Mouse (Mus musculus) forebrain, postnatal 0 days (tissue): ENCODE measurements around the gene Borcs5. TPM values are rescaled to one million over a fixed set of nuclear protein-coding genes. Genes with fewer than 3 reads are reported as not detected.

Source experiments
- ATAC-seq: fragments of 200-750 bp; cut with Nextera tagmentation; 2 replicates; pipeline ENCODE4 v1.8.0; 2017; ENCODE audit warnings: mild to moderate bottlenecking, moderate library complexity
- DNase-seq: peaks from one replicate; pipeline ENCODE4 v3.0.0-alpha.2; 2015
- H3K27ac ChIP-seq: fragments of 300-500 bp; sonication (generic); 2 replicates; pipeline ENCODE4 v1.5.1; 2014; ENCODE audit warnings: low read depth, mild to moderate bottlenecking, antibody characterized with exemption, low read length, moderate library complexity, mixed read lengths
- H3K27me3 ChIP-seq: fragments of 300-500 bp; sonication (generic); 2 replicates; pipeline ENCODE4 v1.6.1; 2014; ENCODE audit warnings: mild to moderate bottlenecking, low read length, mixed read lengths; ENCODE audit not compliant: insufficient read depth
- H3K36me3 ChIP-seq: fragments of 300-500 bp; sonication (generic); 2 replicates; pipeline ENCODE4 v1.6.1; 2014; ENCODE audit warnings: mild to moderate bottlenecking, moderate library complexity; ENCODE audit not compliant: insufficient read depth
- H3K4me1 ChIP-seq: fragments of 300-500 bp; sonication (generic); 2 replicates; pipeline ENCODE4 v1.6.1; 2014; ENCODE audit warnings: antibody characterized with exemption; ENCODE audit not compliant: insufficient read depth
- H3K4me2 ChIP-seq: fragments of 300-500 bp; sonication (generic); 2 replicates; pipeline ENCODE4 v1.6.1; 2014; ENCODE audit warnings: low read depth, mild to moderate bottlenecking, moderate library complexity
- H3K4me3 ChIP-seq: fragments of 300-500 bp; sonication (generic); 2 replicates; pipeline ENCODE4 v1.5.1; 2014; ENCODE audit warnings: low read depth, low read length, mixed read lengths
- H3K9ac ChIP-seq: fragments of 300-500 bp; sonication (generic); 2 replicates; pipeline ENCODE4 v1.6.1; 2014; ENCODE audit warnings: mild to moderate bottlenecking
- H3K9me3 ChIP-seq: fragments of 300-500 bp; sonication (generic); 2 replicates; pipeline ENCODE4 v1.6.1; 2016; ENCODE audit warnings: low read length
- CTCF ChIP-seq: sonication (generic); IDR thresholded peaks from 2 replicates; pipeline ENCODE4 v1.5.1; 2016; ENCODE audit warnings: antibody characterized with exemption, control low read depth, low read depth
- WGBS: fragments of 180-500 bp; shearing (Covaris S2); extraction: QIAGEN DNeasy Blood & Tissue Kit; methylation state at CpG from one replicate; pipeline ENCODE4 v1.1.7; 2014; 5-methylcytosine and 5-hydroxymethylcytosine counted together
- polyA plus RNA-seq: library from polyadenylated mRNA; unstranded; fragments of >200 nt; fragmentation: Nextera tagmentation; extraction: Ambion mirVana; gene quantifications from 2 replicates; pipeline ENCODE4 v1.2.1, GENCODE M21; 2015
- total RNA-seq: library from RNA; depleted of rRNA; stranded (reverse); fragments of >200 nt; gene quantifications from 2 replicates; pipeline ENCODE4 v1.2.3, GENCODE M21; 2014; rRNA removed

Gene Borcs5
- total and polyA plus RNA-seq, 2 experiments from 2014 or later = 41.2 to 42.6 TPM

DNA sequence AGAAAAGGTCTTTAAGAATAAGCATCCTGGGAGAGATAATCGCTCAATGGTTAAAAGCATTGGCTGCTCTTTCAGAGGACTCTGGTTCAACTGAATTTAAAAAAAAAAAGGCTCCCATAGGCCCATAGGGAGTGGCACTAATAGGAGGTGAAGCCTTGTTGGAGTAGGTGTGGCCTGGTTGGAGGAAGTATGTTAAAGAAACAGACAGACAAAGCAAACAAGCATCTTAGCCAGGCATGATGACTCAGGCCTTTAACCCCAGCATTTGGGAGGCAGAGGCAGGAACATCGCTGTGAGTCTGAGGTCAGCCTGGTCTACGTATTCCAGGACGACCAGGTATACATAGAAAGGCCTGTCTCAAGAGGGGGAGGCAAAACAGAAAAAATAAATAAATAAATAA, 114.1 kb downstream of the Borcs5 start:
- DNase-seq (no peak), ATAC-seq (no peak)
- Histone ChIP-seq H3K36me3 (no peaks in the 10 kb centered on the region), H3K9ac (no peak overlapping the region), H3K4me2 (no peak overlapping the region), H3K4me1 (no peaks in the 10 kb centered on the region), H3K27ac (no peak overlapping the region), H3K4me3 (no peak overlapping the region), H3K27me3 (no peaks in the 10 kb centered on the region), H3K9me3 (no peaks in the 10 kb centered on the region)
- TF ChIP-seq CTCF = no peak
- WGBS = 96% methylated on average over 4 of the region's 4 CpGs

DNA sequence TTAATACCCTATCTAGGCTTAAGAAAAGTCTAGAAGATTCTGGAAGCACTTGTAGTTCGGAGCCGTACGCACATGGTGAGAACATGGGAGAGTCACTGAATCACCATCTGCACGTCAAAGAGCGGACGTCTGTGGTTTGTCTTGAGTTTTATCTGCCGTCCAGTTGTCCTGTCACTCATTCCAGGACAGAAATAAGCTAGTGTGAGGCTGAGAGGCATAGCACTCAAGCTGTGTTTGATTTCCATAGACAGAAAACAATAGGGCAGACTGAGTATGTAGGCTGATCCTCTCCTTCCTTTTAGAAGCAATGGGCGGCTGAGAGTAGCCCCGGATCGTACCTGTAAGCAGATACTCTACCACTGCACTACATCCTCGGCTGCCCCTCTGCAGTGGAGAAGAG, 114.5 kb downstream of the Borcs5 start:
- no peaks in the 10 kb centered on the region for H3K9me3 ChIP-seq
- TF ChIP-seq CTCF = no peak
- WGBS = 87% methylated on average over 11 of the region's 11 CpGs
- no peak overlapping the region for H3K27ac ChIP-seq
- DNase-seq (no peak), ATAC-seq (no peak)
- no peaks in the 10 kb centered on the region for H3K36me3 ChIP-seq
- H3K4me3 ChIP-seq = no peak overlapping the region
- H3K27me3 ChIP-seq = no peaks in the 10 kb centered on the region
- no peak overlapping the region for H3K9ac ChIP-seq
- H3K4me2 ChIP-seq = no peak overlapping the region
- no peaks in the 10 kb centered on the region for H3K4me1 ChIP-seq

DNA sequence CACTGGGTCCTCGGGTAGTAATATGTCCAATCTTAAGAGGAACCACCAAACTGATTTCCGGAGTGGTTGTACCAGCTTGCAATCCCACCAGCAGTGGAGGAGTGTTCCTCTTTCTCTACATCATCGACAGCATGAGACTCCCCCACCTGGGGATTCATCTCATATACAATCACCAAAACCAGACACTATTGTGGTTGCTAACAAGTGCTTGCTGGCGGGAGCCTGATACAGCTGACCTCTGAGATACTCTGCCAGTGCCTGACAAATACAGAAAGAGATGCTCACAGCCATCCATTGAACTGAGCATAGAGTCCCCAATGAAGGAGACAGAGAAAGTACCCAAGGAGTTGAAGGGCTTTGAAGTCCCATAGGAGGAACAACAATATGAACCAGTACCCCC, 116.7 kb downstream of the Borcs5 start:
- no peaks in the 10 kb centered on the region for H3K4me1 ChIP-seq
- no peak for TF ChIP-seq CTCF
- no peaks in the 10 kb centered on the region for H3K27me3 ChIP-seq
- ATAC-seq = no peak
- DNase-seq = no peak
- 97% methylated on average over 4 of the region's 4 CpGs for WGBS
- no peak overlapping the region for H3K4me2 ChIP-seq
- H3K9me3 ChIP-seq = no peaks in the 10 kb centered on the region
- no peak overlapping the region for H3K9ac ChIP-seq
- no peak overlapping the region for H3K4me3 ChIP-seq
- no peaks in the 10 kb centered on the region for H3K36me3 ChIP-seq
- H3K27ac ChIP-seq = no peak overlapping the region

Other genes starting within 250 kb of the Borcs5 start
- gene Bcl2l14, start 243.2 kb upstream of the Borcs5 start, total RNA-seq = not detected in 2 replicates
- gene Bcl2l14, start 243.2 kb upstream of the Borcs5 start, polyA plus RNA-seq = not detected in 2 replicates
- gene Lrp6, start 72.5 kb upstream of the Borcs5 start, total RNA-seq = 29.9 and 41.3 TPM in 2 replicates
- gene Lrp6, start 72.5 kb upstream of the Borcs5 start, polyA plus RNA-seq = 12.3 and 14.7 TPM in 2 replicates
- gene Mansc1, start 7.0 kb upstream of the Borcs5 start, total RNA-seq = 1.2 and 2.8 TPM in 2 replicates
- 1.4 and 1.9 TPM in 2 replicates for gene Mansc1, start 7.0 kb upstream of the Borcs5 start, polyA plus RNA-seq
- 3.4 and 5.7 TPM in 2 replicates for gene Dusp16, start 153.1 kb downstream of the Borcs5 start, total RNA-seq
- 1.9 and 2.7 TPM in 2 replicates for gene Dusp16, start 153.1 kb downstream of the Borcs5 start, polyA plus RNA-seq
- 5.2 and 7.9 TPM in 2 replicates for gene Crebl2, start 190.6 kb downstream of the Borcs5 start, total RNA-seq
- gene Crebl2, start 190.6 kb downstream of the Borcs5 start, polyA plus RNA-seq = 1.6 and 2.6 TPM in 2 replicates